Mouse (Mus musculus) myocyte (in vitro differentiated cells): ENCODE data around the gene Epo. TPM values are rescaled to one million over a fixed set of nuclear protein-coding genes. Genes with fewer than 3 reads are reported as not detected.

Experiments
- H3K27me3 ChIP-seq: one replicate; pipeline ENCODE4 v1.6.1; 2011; ENCODE audit not compliant: control insufficient read depth, insufficient read depth, insufficient read length
- H3K36me3 ChIP-seq: one replicate; pipeline ENCODE4 v1.6.1; 2011; ENCODE audit not compliant: control insufficient read depth, insufficient read depth
- H3K4me2 ChIP-seq: one replicate; pipeline ENCODE4 v1.6.1; 2011; ENCODE audit warnings: low read depth, control low read depth
- H3K4me3 ChIP-seq: one replicate; pipeline ENCODE4 v1.5.1; 2011; ENCODE audit warnings: mild to moderate bottlenecking, control low read depth, moderate library complexity
- H3K79me2 ChIP-seq: one replicate; pipeline ENCODE4 v1.6.1; 2011; ENCODE audit not compliant: control insufficient read depth, insufficient read depth
- H3ac ChIP-seq: one replicate; pipeline ENCODE4 v1.6.1; 2011; ENCODE audit not compliant: control insufficient read depth, insufficient read length
- CEBPB ChIP-seq: IDR thresholded peaks from 2 replicates; pipeline ENCODE4 v1.6.1; 2011; ENCODE audit warnings: mild to moderate bottlenecking, moderate library complexity; ENCODE audit not compliant: poor library complexity, insufficient read depth, severe bottlenecking
- E2F4 ChIP-seq: IDR thresholded peaks from one replicate; pipeline ENCODE4 v1.6.1; 2011; ENCODE audit warnings: mild to moderate bottlenecking, control low read depth, moderate library complexity; ENCODE audit not compliant: insufficient read depth
- MAX ChIP-seq: IDR thresholded peaks from one replicate; pipeline ENCODE4 v1.6.1; 2011; ENCODE audit warnings: low read depth, mild to moderate bottlenecking, control low read depth
- MYOD1 ChIP-seq, 3 experiments: IDR thresholded peaks; one replicate each; pipeline ENCODE4 v1.6.1; 2011; ENCODE audit warnings: control low read depth in 2 of 3, low read depth in 2 of 3, mild to moderate bottlenecking in 2 of 3, moderate library complexity in 1 of 3; ENCODE audit not compliant: insufficient read length in 2 of 3, control insufficient read depth in 1 of 3
- MYOG ChIP-seq, 3 experiments: IDR thresholded peaks; one replicate each; pipeline ENCODE4 v1.6.1; 2011; ENCODE audit warnings: control low read depth in 2 of 3, low read depth in 2 of 3, mild to moderate bottlenecking in 2 of 3; ENCODE audit not compliant: insufficient read length in 2 of 3, control insufficient read depth in 1 of 3, insufficient read depth in 1 of 3
- POLR2A ChIP-seq: IDR thresholded peaks from one replicate; pipeline ENCODE4 v1.6.1; 2011; ENCODE audit warnings: low read depth, mild to moderate bottlenecking, control low read depth, moderate library complexity; ENCODE audit not compliant: insufficient read length
- POLR2AphosphoS2 ChIP-seq: IDR thresholded peaks from one replicate; pipeline ENCODE4 v1.6.1; 2011; ENCODE audit warnings: low read depth, control low read depth; ENCODE audit not compliant: insufficient read length
- REST ChIP-seq: IDR thresholded peaks from one replicate; pipeline ENCODE4 v1.6.1; 2011; ENCODE audit warnings: mild to moderate bottlenecking, control low read depth, moderate library complexity; ENCODE audit not compliant: insufficient read depth, insufficient read length
- SRF ChIP-seq: IDR thresholded peaks from one replicate; pipeline ENCODE4 v1.6.1; 2011; ENCODE audit warnings: low read depth; ENCODE audit not compliant: control insufficient read depth, insufficient read length
- TCF12 ChIP-seq: IDR thresholded peaks from one replicate; pipeline ENCODE4 v1.6.1; 2011; ENCODE audit warnings: mild to moderate bottlenecking, control low read depth; ENCODE audit not compliant: poor library complexity, insufficient read depth, severe bottlenecking
- TCF3 ChIP-seq: IDR thresholded peaks from one replicate; pipeline ENCODE4 v1.6.1; 2011; ENCODE audit warnings: low read depth, control low read depth; ENCODE audit not compliant: insufficient read length
- USF1 ChIP-seq: IDR thresholded peaks from one replicate; pipeline ENCODE4 v1.6.1; 2011; ENCODE audit warnings: low read depth, mild to moderate bottlenecking, control low read depth, moderate library complexity
- polyA plus RNA-seq: library from polyadenylated mRNA; unstranded; fragments of >200 nt; fragmentation: generic; extraction: Trizol; gene quantifications from one replicate; pipeline ENCODE4 v1.2.1, GENCODE M21; 2012; ENCODE audit warnings: missing spikeins

Epo gene
- polyA plus RNA-seq, 1 experiment = not detected

GRCm38 (mm10) chr5:137544926-137545325 is 11.9 kb upstream of the Epo start:
- TF ChIP-seq MYOD1 (IDR thresholded peaks at IDR 0.05; ENCODE audit: control insufficient read depth in 1 of 3, insufficient read length in 2 of 3, low read depth in 2 of 3) (no peak), USF1 (no peak), CEBPB (no peak), TCF12 (no peak), TCF3 (no peak), POLR2A (no peak)
- H3K4me3 ChIP-seq = no peak overlapping the region
- H3K27me3 ChIP-seq = peaks cover 26% of the 10 kb centered on the region
- H3ac ChIP-seq = no peak overlapping the region
- no peaks in the 10 kb centered on the region for H3K36me3 ChIP-seq
- H3K4me2 ChIP-seq = no peak overlapping the region
- no peaks in the 10 kb centered on the region for H3K79me2 ChIP-seq

DNA sequence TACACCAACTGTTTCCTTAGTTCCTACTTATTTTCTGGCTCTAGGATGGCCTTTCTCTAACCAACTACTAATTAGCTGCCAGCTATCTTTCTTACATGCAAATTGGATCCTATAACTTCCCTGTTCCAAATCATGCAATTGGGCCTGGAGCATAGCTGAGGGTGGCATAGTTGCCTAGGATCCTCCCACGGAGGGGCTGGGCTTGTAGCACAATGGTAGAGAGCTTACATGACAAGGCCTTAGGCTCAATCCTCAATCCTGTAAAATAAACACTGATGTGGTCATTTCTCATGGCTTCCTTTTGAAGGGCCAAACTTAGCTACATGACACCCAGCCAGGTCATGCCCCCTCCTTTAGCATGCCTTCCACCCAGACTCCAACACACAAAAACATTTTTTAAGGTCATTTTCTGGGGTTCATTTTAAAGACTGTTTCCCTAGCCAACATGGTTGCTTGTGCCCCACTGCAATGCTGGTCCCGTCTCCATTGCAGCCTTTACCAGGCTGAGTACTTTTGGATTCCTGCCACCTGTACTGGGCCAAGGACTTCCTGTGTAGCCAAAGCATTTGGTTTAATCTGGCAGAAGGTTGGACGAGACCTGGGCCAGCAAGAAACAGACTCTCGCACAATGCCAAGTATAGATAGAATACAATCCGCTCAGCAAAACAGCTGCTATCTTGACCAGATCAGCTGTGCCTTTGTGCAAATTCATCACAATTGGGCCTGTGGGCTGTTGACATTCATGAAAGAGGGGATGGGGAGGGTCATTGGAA is 8.9 kb upstream of the Epo start:
- no peaks in the 10 kb centered on the region for H3K36me3 ChIP-seq
- TF ChIP-seq SRF = no peak
- peak in 1 of 3 experiments; percentile 29 for TF ChIP-seq MYOG (IDR thresholded peaks at IDR 0.05; ENCODE audit: control insufficient read depth in 1 of 3, insufficient read depth in 1 of 3, insufficient read length in 2 of 3, low read depth in 2 of 3)
- TF ChIP-seq POLR2A = no peak
- TF ChIP-seq POLR2AphosphoS2 = no peak
- peak in 1 of 3 experiments; percentile 2 for TF ChIP-seq MYOD1 (IDR thresholded peaks at IDR 0.05; ENCODE audit: control insufficient read depth in 1 of 3, insufficient read length in 2 of 3, low read depth in 2 of 3)

GRCm38 (mm10) chr5:137540991-137541390 is 7.9 kb upstream of the Epo start:
- no peaks in the 10 kb centered on the region for H3K36me3 ChIP-seq
- H3K4me2 ChIP-seq = no peak overlapping the region
- no peak overlapping the region for H3ac ChIP-seq
- no peaks in the 10 kb centered on the region for H3K79me2 ChIP-seq
- H3K27me3 ChIP-seq = peaks cover 17% of the 10 kb centered on the region
- no peak overlapping the region for H3K4me3 ChIP-seq
- TF ChIP-seq USF1 (no peak), MYOG (IDR thresholded peaks at IDR 0.05; ENCODE audit: control insufficient read depth in 1 of 3, insufficient read depth in 1 of 3, insufficient read length in 2 of 3, low read depth in 2 of 3) (no peak), TCF3 (no peak), CEBPB (no peak), POLR2A (no peak), E2F4 (no peak), MYOD1 (IDR thresholded peaks at IDR 0.05; ENCODE audit: control insufficient read depth in 1 of 3, insufficient read length in 2 of 3, low read depth in 2 of 3) (no peak), POLR2AphosphoS2 (no peak), MAX (no peak), REST (no peak), TCF12 (no peak), SRF (no peak)

More for the DNA sequence above, 8.9 kb upstream of the Epo start:
- no peaks in the 10 kb centered on the region for H3K79me2 ChIP-seq
- no peak overlapping the region for H3K4me3 ChIP-seq
- H3ac ChIP-seq = no peak overlapping the region
- no peak overlapping the region for H3K4me2 ChIP-seq
- peaks cover 17% of the 10 kb centered on the region for H3K27me3 ChIP-seq

- Histone ChIP-seq H3K4me2 (no peak overlapping the region), H3K79me2 (no peaks in the 10 kb centered on the region), H3K4me3 (no peak overlapping the region), H3K27me3 (peaks cover 5% of the 10 kb centered on the region), H3ac (no peak overlapping the region), H3K36me3 (no peaks in the 10 kb centered on the region)
- TF ChIP-seq USF1 (no peak), POLR2AphosphoS2 (no peak), MYOG (IDR thresholded peaks at IDR 0.05; ENCODE audit: control insufficient read depth in 1 of 3, insufficient read depth in 1 of 3, insufficient read length in 2 of 3, low read depth in 2 of 3) (no peak), MYOD1 (IDR thresholded peaks at IDR 0.05; ENCODE audit: control insufficient read depth in 1 of 3, insufficient read length in 2 of 3, low read depth in 2 of 3) (no peak)
Measured at GRCm38 (mm10) chr5:137539291-137539801, 6.3 kb upstream of the Epo start.

GRCm38 (mm10) chr5:137537461-137537860 is 4.4 kb upstream of the Epo start:
- Histone ChIP-seq H3K4me2 (no peak overlapping the region), H3K79me2 (peaks cover 6% of the 10 kb centered on the region), H3K27me3 (peaks cover 5% of the 10 kb centered on the region), H3K4me3 (no peak overlapping the region), H3ac (no peak overlapping the region), H3K36me3 (no peaks in the 10 kb centered on the region)
- TF ChIP-seq USF1 = no peak

DNA sequence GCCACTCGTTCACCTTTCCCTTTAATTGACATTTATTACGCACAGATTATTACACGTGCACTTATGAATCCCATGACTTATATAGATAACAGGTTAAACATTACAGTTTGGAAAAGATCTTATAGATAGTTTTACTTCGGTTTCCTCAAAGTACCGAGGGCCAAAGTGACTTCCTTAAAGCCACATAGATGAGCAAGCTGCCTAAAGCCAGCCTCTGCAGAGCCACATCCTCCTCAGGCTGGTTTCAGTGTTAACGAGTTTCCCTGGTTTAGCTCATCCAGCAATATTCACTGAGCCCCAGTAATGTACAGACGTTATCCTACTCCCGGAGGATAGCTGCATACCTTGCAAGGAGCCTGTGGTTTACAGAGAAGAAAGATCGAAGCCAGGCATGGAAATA is 2.3 kb upstream of the Epo start:
- TF ChIP-seq POLR2AphosphoS2 (no peak), SRF (no peak), TCF12 (no peak), MYOD1 (IDR thresholded peaks at IDR 0.05; ENCODE audit: control insufficient read depth in 1 of 3, insufficient read length in 2 of 3, low read depth in 2 of 3) (no peak), MYOG (IDR thresholded peaks at IDR 0.05; ENCODE audit: control insufficient read depth in 1 of 3, insufficient read depth in 1 of 3, insufficient read length in 2 of 3, low read depth in 2 of 3) (no peak), E2F4 (no peak), USF1 (no peak), TCF3 (no peak), REST (no peak)
- Histone ChIP-seq H3ac (no peak overlapping the region), H3K36me3 (no peaks in the 10 kb centered on the region), H3K4me2 (no peak overlapping the region), H3K79me2 (peaks cover 26% of the 10 kb centered on the region), H3K27me3 (peaks cover 5% of the 10 kb centered on the region), H3K4me3 (no peak overlapping the region)
